Mouse (Mus musculus): ENCODE measurements at regions not wholly inside any gene's neighbourhood (a gene's known extent, or its start where the extent isn't known, plus 50 kb on each side); places are given as distances from the start of the nearest gene placed in this dataset.

- no peak for TF ChIP-seq POLR2A (IDR thresholded peaks at IDR 0.05; ENCODE audit: borderline replicate concordance, extremely low read depth, low read depth, low read length)
- no peak for TF ChIP-seq CTCF (IDR thresholded peaks at IDR 0.05; ENCODE audit: insufficient read depth, low read length)
These were observed 294.9 kb downstream of the Lyplal1 start for GRCm38 (mm10) chr1:185822241-185822640.
